Mouse (Mus musculus) ES-Bruce4 (cell line): Measurements from ENCODE around the gene Lck. TPM values are rescaled to one million over a fixed set of nuclear protein-coding genes. Genes with fewer than 3 reads are reported as not detected.

Source experiments
- H3K27ac ChIP-seq: 2 replicates; pipeline ENCODE4 v1.5.1; 2012; ENCODE audit warnings: low read length, inconsistent platforms; ENCODE audit not compliant: insufficient read depth
- H3K27me3 ChIP-seq: 2 replicates; pipeline ENCODE4 v1.6.1; 2012; ENCODE audit warnings: mild to moderate bottlenecking, low read length, inconsistent platforms; ENCODE audit not compliant: control insufficient read depth, poor library complexity, insufficient read depth, severe bottlenecking
- H3K36me3 ChIP-seq: 2 replicates; pipeline ENCODE4 v1.6.1; 2012; ENCODE audit warnings: inconsistent platforms, mild to moderate bottlenecking, low read length, moderate library complexity; ENCODE audit not compliant: control insufficient read depth, poor library complexity, insufficient read depth, severe bottlenecking
- H3K4me1 ChIP-seq: one replicate; pipeline ENCODE4 v1.8.1; 2011; ENCODE audit warnings: low read length; ENCODE audit not compliant: control insufficient read depth, insufficient read depth
- H3K4me3 ChIP-seq: 2 replicates; pipeline ENCODE4 v1.5.1; 2011; ENCODE audit warnings: low read depth, mild to moderate bottlenecking, low read length
- H3K9ac ChIP-seq: 2 replicates; pipeline ENCODE4 v1.6.1; 2012; ENCODE audit warnings: low read depth, mild to moderate bottlenecking, inconsistent platforms; ENCODE audit not compliant: poor library complexity, severe bottlenecking
- H3K9me3 ChIP-seq: replicated peaks from 2 replicates; pipeline ENCODE4 v1.6.1; 2012; ENCODE audit warnings: mild to moderate bottlenecking, low read length, inconsistent platforms; ENCODE audit not compliant: control insufficient read depth, poor library complexity, insufficient read depth, severe bottlenecking
- CTCF ChIP-seq: IDR thresholded peaks from one replicate; pipeline ENCODE4 v1.8.1; 2011; ENCODE audit warnings: low read depth, low read length
- EP300 ChIP-seq: IDR thresholded peaks from 2 replicates; pipeline ENCODE4 v1.6.1; 2011; ENCODE audit warnings: low read depth, low read length; ENCODE audit not compliant: insufficient read depth
- POLR2A ChIP-seq: IDR thresholded peaks from one replicate; pipeline ENCODE4 v1.8.1; 2011; ENCODE audit warnings: low read length; ENCODE audit not compliant: insufficient read depth
- polyA plus RNA-seq: library from polyadenylated mRNA; stranded (reverse); fragments of >200 nt; gene quantifications from 2 replicates; pipeline ENCODE4 v1.2.4, GENCODE M21; 2011; ENCODE audit warnings: low read depth; ENCODE audit not compliant: missing spikeins, insufficient read depth, insufficient read length

Lck gene
- 18.7 and 20.1 TPM in 2 replicates for polyA plus RNA-seq

DNA sequence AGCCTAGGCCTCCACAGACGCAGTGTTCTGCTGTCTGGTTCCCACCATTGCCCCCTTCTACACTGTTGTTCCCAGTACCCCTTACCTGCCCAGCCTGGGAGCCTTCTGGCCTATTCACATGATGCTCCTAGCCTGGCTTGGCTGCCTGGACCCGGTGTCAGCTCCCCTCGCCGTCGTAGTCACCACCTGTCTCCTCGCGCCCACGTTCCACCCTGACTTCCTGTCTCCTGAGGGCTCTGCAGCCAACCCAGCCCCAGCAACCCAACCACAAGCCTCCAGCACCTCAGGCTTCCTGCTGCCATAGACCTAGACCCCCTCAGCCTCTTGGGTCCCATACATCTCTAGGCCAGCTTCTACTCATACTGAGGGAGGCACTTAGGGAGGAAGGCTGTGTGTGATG, at the start of gene Lck:
TSS of gene Lck (minus strand) at position 212 of the 400 bp plus-strand sequence.
- H3K9ac ChIP-seq, result no peak within 1 kb of the TSS
- H3K27me3 ChIP-seq, result no peaks in the 10 kb centered on the region
- H3K27ac ChIP-seq, result no peak within 1 kb of the TSS
- H3K36me3 ChIP-seq, result no peaks in the 10 kb centered on the region
- TF ChIP-seq POLR2A (no peak), EP300 (no peak), CTCF (no peak)
- H3K4me1 ChIP-seq, result peaks cover 2% of the 10 kb centered on the region
- H3K9me3 ChIP-seq, result no peaks in the 10 kb centered on the region
- no peak within 1 kb of the TSS for H3K4me3 ChIP-seq

DNA sequence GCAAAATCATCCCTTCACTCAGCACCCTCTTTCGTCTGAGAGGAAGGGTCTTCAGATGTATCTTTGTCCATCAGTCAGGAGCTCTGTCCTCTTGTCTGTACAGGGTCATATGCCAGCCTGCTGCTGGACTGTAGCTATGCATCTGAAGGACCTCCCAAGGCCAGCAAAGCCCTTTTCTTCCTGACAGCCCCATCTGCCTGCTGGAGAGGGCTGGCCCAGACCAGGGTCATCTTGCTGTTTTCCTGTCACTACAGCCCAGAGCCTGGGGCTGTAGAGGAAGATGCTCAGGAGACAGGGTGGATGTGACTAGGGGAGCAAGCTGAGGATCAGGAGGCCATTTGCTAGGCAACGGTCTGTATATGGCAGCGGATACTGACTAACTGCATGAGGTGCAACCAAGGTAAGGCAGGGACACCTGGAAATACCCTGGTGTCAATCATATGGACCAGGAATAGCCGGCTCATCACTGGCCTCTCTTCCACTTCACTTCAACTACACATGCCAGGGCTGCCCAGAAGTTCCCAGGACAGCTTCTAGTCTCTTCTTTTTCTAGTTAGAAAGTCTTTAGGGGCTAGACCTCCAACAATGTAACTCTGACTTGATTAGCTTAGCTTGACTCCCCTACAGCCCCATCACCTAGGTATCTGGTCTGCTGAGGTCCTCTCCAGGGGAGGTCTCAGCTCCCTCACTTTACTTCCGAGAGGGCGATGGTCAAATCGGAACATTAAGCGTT, 49.5 kb upstream of the Lck start:
- no peaks in the 10 kb centered on the region for H3K9me3 ChIP-seq
- peaks cover 7% of the 10 kb centered on the region; the same call in 1 of the 2 replicates for H3K36me3 ChIP-seq
- H3K9ac ChIP-seq, result peak overlapping the region; percentile 64
- H3K27ac ChIP-seq, result no peak overlapping the region
- H3K27me3 ChIP-seq, result no peaks in the 10 kb centered on the region
- H3K4me1 ChIP-seq, result peaks cover 6% of the 10 kb centered on the region
- peak overlapping the region; percentile 15; the same call in 1 of the 2 replicates for H3K4me3 ChIP-seq
- TF ChIP-seq EP300 (no peak), CTCF (no peak), POLR2A (no peak)

DNA sequence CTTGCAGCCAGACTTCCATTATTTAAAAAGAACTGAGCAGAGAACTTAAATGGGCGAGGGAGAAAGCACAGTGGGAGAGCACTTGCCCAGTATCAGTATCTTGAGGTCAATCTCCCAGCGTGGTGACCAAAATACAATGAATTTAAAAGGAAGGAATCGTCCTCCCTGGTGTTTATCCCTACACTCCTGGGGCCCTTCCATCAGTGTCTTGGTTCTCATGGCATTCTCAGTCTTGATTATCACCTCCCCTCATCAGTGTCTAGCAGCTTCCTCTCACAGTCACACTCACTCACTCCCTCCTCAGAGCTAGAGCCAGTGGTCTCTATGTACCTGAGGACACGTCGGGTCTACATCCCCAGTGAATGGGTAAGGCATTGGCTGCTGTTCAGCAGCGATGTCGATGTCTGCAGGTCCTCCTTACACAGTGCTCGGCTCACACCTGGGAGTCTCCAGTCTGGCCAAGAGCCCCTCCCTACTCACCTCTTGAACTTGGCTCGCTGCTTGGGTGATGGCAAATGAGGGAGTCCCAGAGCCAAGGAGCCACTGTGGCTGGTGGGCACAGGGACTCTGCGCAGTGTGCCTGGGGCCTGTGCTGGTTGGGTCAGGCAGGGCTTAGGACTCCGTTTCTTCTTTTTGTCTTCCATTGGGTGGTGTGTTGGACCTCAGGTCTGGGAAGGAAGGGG, 48.8 kb upstream of the Lck start:
- TF ChIP-seq EP300 (no peak), POLR2A (no peak), CTCF (no peak)
- Histone ChIP-seq H3K27me3 (no peaks in the 10 kb centered on the region), H3K4me1 (peaks cover 6% of the 10 kb centered on the region), H3K9ac (no peak overlapping the region), H3K9me3 (no peaks in the 10 kb centered on the region), H3K4me3 (no peak overlapping the region), H3K36me3 (peaks cover under 1% of the 10 kb centered on the region; the same call in 1 of the 2 replicates), H3K27ac (no peak overlapping the region)

DNA sequence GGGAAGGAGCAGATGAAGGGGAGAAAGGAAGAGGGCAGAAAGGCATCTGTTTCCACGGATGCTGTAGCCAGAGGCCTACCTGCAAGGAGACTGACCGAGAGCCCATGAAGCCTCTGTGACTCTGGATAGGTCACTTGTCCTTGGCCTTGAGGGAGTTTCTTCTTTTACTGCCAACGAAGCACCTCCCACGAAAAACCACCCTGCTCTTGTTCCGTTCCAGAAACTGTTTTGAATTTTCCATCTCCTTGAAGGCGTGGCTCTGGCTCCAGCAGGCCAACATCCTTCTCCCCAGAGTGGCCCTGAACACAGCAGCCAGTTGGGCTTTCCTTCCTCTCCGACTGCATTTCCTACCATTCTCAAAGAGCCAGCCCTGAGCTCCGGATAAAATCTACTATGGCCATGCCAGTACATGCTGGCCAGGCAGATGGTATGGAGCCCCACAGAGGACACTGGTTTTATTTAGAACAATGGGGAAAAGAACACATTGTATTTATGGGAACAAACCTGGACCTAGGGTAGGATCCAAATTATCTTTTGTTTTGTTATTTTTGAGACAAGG, 47.9 kb upstream of the Lck start:
- Histone ChIP-seq H3K27ac (no peak overlapping the region), H3K27me3 (no peaks in the 10 kb centered on the region), H3K4me3 (no peak overlapping the region), H3K9me3 (no peaks in the 10 kb centered on the region), H3K4me1 (peaks cover 6% of the 10 kb centered on the region), H3K36me3 (no peaks in the 10 kb centered on the region), H3K9ac (no peak overlapping the region)
- TF ChIP-seq CTCF (no peak), POLR2A (no peak), EP300 (no peak)

DNA sequence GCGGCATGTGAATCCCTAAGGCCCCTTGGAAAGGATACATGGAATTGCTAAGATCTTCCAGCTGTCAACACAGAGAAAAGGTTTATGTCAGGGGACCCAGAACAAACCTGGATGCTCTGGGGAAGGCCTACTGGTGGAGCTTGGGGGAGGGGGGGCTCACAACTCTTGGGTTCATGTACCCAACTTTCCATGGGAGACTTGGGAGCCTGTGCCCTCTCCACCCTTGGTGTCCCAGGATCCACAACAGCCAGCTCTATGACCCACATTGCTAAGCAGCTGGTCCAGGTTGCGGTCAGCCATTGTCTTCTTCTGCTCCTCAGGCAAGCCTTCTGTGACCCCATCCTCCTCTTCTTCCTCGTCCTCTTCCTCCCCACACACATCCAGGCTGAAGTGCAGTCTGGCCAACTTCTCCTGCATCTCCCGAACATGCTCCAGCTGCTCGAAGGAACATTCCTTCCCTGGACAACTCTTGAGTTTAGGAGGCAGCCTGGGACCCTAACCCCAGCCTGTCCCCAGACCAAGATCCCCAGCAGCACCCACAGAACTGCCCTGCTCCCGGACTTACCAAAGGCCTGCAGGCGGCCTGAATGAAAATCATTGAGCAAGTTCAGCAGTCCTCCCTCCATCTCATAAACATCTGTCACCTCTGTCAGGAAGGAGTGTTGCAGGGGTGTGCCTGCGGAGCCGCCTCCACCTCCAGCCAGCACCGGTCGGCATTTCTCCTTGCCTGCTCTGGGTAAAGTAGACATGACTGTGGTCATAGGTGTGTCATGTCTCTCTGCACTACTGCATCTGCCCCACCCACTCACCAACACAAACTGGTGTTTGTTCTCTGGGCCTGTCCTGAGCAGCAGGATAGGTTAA, 47.2 kb upstream of the Lck start:
- no peaks in the 10 kb centered on the region for H3K36me3 ChIP-seq
- no peak overlapping the region for H3K4me3 ChIP-seq
- H3K27me3 ChIP-seq, result no peaks in the 10 kb centered on the region
- H3K9ac ChIP-seq, result no peak overlapping the region
- peaks cover 6% of the 10 kb centered on the region for H3K4me1 ChIP-seq
- H3K27ac ChIP-seq, result no peak overlapping the region
- no peaks in the 10 kb centered on the region for H3K9me3 ChIP-seq
- TF ChIP-seq POLR2A, result no peak
- TF ChIP-seq CTCF, result no peak
- TF ChIP-seq EP300, result no peak
